Mouse (Mus musculus): ENCODE measurements at regions not wholly inside any gene's neighbourhood (a gene's known extent, or its start where the extent isn't known, plus 50 kb on each side); places are given as distances from the start of the nearest gene placed in this dataset.
"Not testable (repeated sequence)": the region's sequence is repeated elsewhere in the genome, so short reads cannot be mapped to it uniquely, and the experiment has no call there.

- no peak overlapping the region for H3K4me3 ChIP-seq
- no peaks in the 10 kb centered on the region for H3K27me3 ChIP-seq (ENCODE audit: insufficient read depth, poor library complexity, severe bottlenecking)
- 89% methylated on average over 1 of the region's 1 CpGs for WGBS
- no peaks in the 10 kb centered on the region for H3K9me3 ChIP-seq
- no peak overlapping the region for H3K27ac ChIP-seq
- DNase-seq (ENCODE audit: low spot score), result no peak
- no peaks in the 10 kb centered on the region for H3K4me1 ChIP-seq
- no peaks in the 10 kb centered on the region for H3K36me3 ChIP-seq
These were observed 258.6 kb downstream of the Mef2c start for GRCm38 (mm10) chr13:83762484-83762883.

- 75% methylated on average over 5 of the region's 5 CpGs for WGBS
- not testable (repeated sequence) for H3K9me3 ChIP-seq; H3K4me1 ChIP-seq; H3K4me3 ChIP-seq; DNase-seq (ENCODE audit: low spot score); H3K27ac ChIP-seq; H3K27me3 ChIP-seq (ENCODE audit: insufficient read depth, poor library complexity, severe bottlenecking); H3K36me3 ChIP-seq
These were observed 259.5 kb downstream of the Mef2c start for GRCm38 (mm10) chr13:83763288-83763687.

GRCm38 (mm10) chr13:83785643-83786042 is 281.8 kb downstream of the Mef2c start:
- Histone ChIP-seq H3K9me3 (no peaks in the 10 kb centered on the region), H3K4me1 (no peaks in the 10 kb centered on the region), H3K27me3 (ENCODE audit: insufficient read depth, poor library complexity, severe bottlenecking) (no peaks in the 10 kb centered on the region), H3K27ac (no peak overlapping the region), H3K36me3 (no peaks in the 10 kb centered on the region), H3K4me3 (no peak overlapping the region)
- DNase-seq (ENCODE audit: low spot score), result no peak

- H3K4me3 ChIP-seq, result no peak overlapping the region
- no peaks in the 10 kb centered on the region for H3K9me3 ChIP-seq
- no peak overlapping the region for H3K27ac ChIP-seq
- DNase-seq (ENCODE audit: low spot score), result no peak
- H3K27me3 ChIP-seq (ENCODE audit: insufficient read depth, poor library complexity, severe bottlenecking), result no peaks in the 10 kb centered on the region
- no peaks in the 10 kb centered on the region for H3K36me3 ChIP-seq
- no peaks in the 10 kb centered on the region for H3K4me1 ChIP-seq
- 80% methylated on average over 1 of the region's 1 CpGs for WGBS
These were observed 305.7 kb downstream of the Mef2c start for GRCm38 (mm10) chr13:83809535-83809934.

GRCm38 (mm10) chr13:83820291-83820690 is 316.5 kb downstream of the Mef2c start:
- H3K27ac ChIP-seq, result no peak overlapping the region
- no peaks in the 10 kb centered on the region for H3K4me1 ChIP-seq
- no peaks in the 10 kb centered on the region for H3K27me3 ChIP-seq (ENCODE audit: insufficient read depth, poor library complexity, severe bottlenecking)
- no peak for DNase-seq (ENCODE audit: low spot score)
- H3K36me3 ChIP-seq, result no peaks in the 10 kb centered on the region
- no peaks in the 10 kb centered on the region for H3K9me3 ChIP-seq
- WGBS, result 68% methylated on average over 4 of the region's 4 CpGs
- H3K4me3 ChIP-seq, result no peak overlapping the region

GRCm38 (mm10) chr13:83820721-83821120 is 316.9 kb downstream of the Mef2c start:
- no peak for DNase-seq (ENCODE audit: low spot score)
- no peaks in the 10 kb centered on the region for H3K9me3 ChIP-seq
- no peak overlapping the region for H3K4me3 ChIP-seq
- WGBS, result 82% methylated on average over 3 of the region's 3 CpGs
- H3K4me1 ChIP-seq, result no peaks in the 10 kb centered on the region
- no peak overlapping the region for H3K27ac ChIP-seq
- H3K27me3 ChIP-seq (ENCODE audit: insufficient read depth, poor library complexity, severe bottlenecking), result no peaks in the 10 kb centered on the region
- H3K36me3 ChIP-seq, result no peaks in the 10 kb centered on the region

GRCm38 (mm10) chr13:83824926-83825325 is 321.1 kb downstream of the Mef2c start:
- no peak for DNase-seq (ENCODE audit: low spot score)
- Histone ChIP-seq H3K4me3 (no peak overlapping the region), H3K27ac (no peak overlapping the region), H3K4me1 (no peaks in the 10 kb centered on the region), H3K27me3 (ENCODE audit: insufficient read depth, poor library complexity, severe bottlenecking) (no peaks in the 10 kb centered on the region), H3K36me3 (no peaks in the 10 kb centered on the region), H3K9me3 (no peaks in the 10 kb centered on the region)
- 73% methylated on average over 4 of the region's 4 CpGs for WGBS

- Histone ChIP-seq H3K4me3 (no peak overlapping the region), H3K36me3 (no peaks in the 10 kb centered on the region), H3K27ac (no peak overlapping the region), H3K4me1 (no peaks in the 10 kb centered on the region), H3K9me3 (no peaks in the 10 kb centered on the region), H3K27me3 (ENCODE audit: insufficient read depth, poor library complexity, severe bottlenecking) (no peaks in the 10 kb centered on the region)
- no peak for DNase-seq (ENCODE audit: low spot score)
- 83% methylated on average over 4 of the region's 4 CpGs for WGBS
These were observed 323.1 kb downstream of the Mef2c start for GRCm38 (mm10) chr13:83826841-83827463.

GRCm38 (mm10) chr13:83865932-83866685 is 356.0 kb upstream of the Tmem161b start:
- H3K27ac ChIP-seq, result no peak overlapping the region
- H3K27me3 ChIP-seq (ENCODE audit: insufficient read depth, poor library complexity, severe bottlenecking), result no peaks in the 10 kb centered on the region
- DNase-seq (ENCODE audit: low spot score), result no peak
- no peaks in the 10 kb centered on the region for H3K36me3 ChIP-seq
- no peak overlapping the region for H3K4me3 ChIP-seq
- H3K9me3 ChIP-seq, result no peaks in the 10 kb centered on the region
- WGBS, result 80% methylated on average over 6 of the region's 6 CpGs
- no peaks in the 10 kb centered on the region for H3K4me1 ChIP-seq

- no peak overlapping the region for H3K27ac ChIP-seq
- no peaks in the 10 kb centered on the region for H3K27me3 ChIP-seq (ENCODE audit: insufficient read depth, poor library complexity, severe bottlenecking)
- no peak for DNase-seq (ENCODE audit: low spot score)
- no peaks in the 10 kb centered on the region for H3K9me3 ChIP-seq
- H3K4me3 ChIP-seq, result no peak overlapping the region
- H3K36me3 ChIP-seq, result no peaks in the 10 kb centered on the region
- H3K4me1 ChIP-seq, result no peaks in the 10 kb centered on the region
- WGBS, result 69% methylated on average over 1 of the region's 1 CpGs
These were observed 354.9 kb upstream of the Tmem161b start for GRCm38 (mm10) chr13:83867211-83867610.

GRCm38 (mm10) chr13:83867831-83868473 is 354.1 kb upstream of the Tmem161b start:
- WGBS, result 67% methylated on average over 4 of the region's 4 CpGs
- H3K9me3 ChIP-seq, result no peaks in the 10 kb centered on the region
- H3K27me3 ChIP-seq (ENCODE audit: insufficient read depth, poor library complexity, severe bottlenecking), result no peaks in the 10 kb centered on the region

GRCm38 (mm10) chr13:83868922-83869321 is 353.2 kb upstream of the Tmem161b start:
- WGBS, result 68% methylated on average over 4 of the region's 4 CpGs
- DNase-seq (ENCODE audit: low spot score), result no peak
- Histone ChIP-seq H3K9me3 (no peaks in the 10 kb centered on the region), H3K4me3 (no peak overlapping the region), H3K27me3 (ENCODE audit: insufficient read depth, poor library complexity, severe bottlenecking) (no peaks in the 10 kb centered on the region), H3K27ac (no peak overlapping the region), H3K4me1 (no peaks in the 10 kb centered on the region), H3K36me3 (no peaks in the 10 kb centered on the region)

More at GRCm38 (mm10) chr13:83867831-83868473, 354.1 kb upstream of the Tmem161b start:
- Histone ChIP-seq H3K27ac (no peak overlapping the region), H3K4me3 (no peak overlapping the region), H3K4me1 (no peaks in the 10 kb centered on the region), H3K36me3 (no peaks in the 10 kb centered on the region)
- no peak for DNase-seq (ENCODE audit: low spot score)

GRCm38 (mm10) chr13:83872143-83872819 is 349.8 kb upstream of the Tmem161b start:
- 63% methylated on average over 3 of the region's 3 CpGs for WGBS
- Histone ChIP-seq H3K9me3 (no peaks in the 10 kb centered on the region), H3K27ac (no peak overlapping the region), H3K4me3 (no peak overlapping the region), H3K36me3 (no peaks in the 10 kb centered on the region), H3K27me3 (ENCODE audit: insufficient read depth, poor library complexity, severe bottlenecking) (no peaks in the 10 kb centered on the region), H3K4me1 (no peaks in the 10 kb centered on the region)
- no peak for DNase-seq (ENCODE audit: low spot score)
